Mouse (Mus musculus): Measurements from ENCODE around the gene Paqr7. TPM values are rescaled to one million over a fixed set of nuclear protein-coding genes. Genes with fewer than 3 reads are reported as not detected.

Paqr7 gene
- polyA plus RNA-seq, 1 experiment from 2014 or later, result 0.57 TPM

DNA sequence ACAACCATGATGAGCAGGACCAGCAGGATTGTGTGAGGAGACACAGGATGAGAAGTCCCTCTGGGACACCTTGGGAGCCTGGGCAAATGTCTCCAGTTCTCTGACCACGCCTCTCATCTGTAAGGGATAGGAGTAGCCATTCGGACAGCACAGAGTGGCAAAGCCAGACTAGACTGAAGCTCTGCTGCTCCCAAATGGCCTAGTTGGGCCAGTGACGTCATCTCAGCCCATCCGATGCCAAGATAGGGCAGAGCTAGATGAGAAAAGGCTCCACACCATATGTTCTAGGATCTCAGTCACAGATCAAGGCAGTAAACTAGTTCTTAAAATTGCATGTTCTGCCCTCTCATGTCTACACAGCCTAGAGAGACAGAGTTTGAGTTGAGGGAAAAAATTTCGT is 37.6 kb upstream of the Paqr7 start:
- no peak for ATAC-seq (ENCODE audit: low FRiP score, low TSS enrichment)
- H3K4me2 ChIP-seq (replicated peaks; ENCODE audit: low read depth, low read length), result no peak overlapping the region
- H3K27me3 ChIP-seq (ENCODE audit: control insufficient read depth, insufficient read depth, low read length), result peaks cover 5% of the 10 kb centered on the region
- WGBS, result 71% methylated on average over 5 of the region's 5 CpGs
- no peak overlapping the region for H3K27ac ChIP-seq (ENCODE audit: low read depth, low read length)
- H3K4me3 ChIP-seq (ENCODE audit: low read length), result no peak overlapping the region
- no peak overlapping the region for H3K9ac ChIP-seq (ENCODE audit: low read depth, low read length)
- no peaks in the 10 kb centered on the region for H3K36me3 ChIP-seq (ENCODE audit: control insufficient read depth, insufficient read depth, low read length)
- no peaks in the 10 kb centered on the region for H3K9me3 ChIP-seq (ENCODE audit: control insufficient read depth, low read length)
- H3K4me1 ChIP-seq (ENCODE audit: control insufficient read depth, insufficient read depth, low read length), result no peaks in the 10 kb centered on the region

DNA sequence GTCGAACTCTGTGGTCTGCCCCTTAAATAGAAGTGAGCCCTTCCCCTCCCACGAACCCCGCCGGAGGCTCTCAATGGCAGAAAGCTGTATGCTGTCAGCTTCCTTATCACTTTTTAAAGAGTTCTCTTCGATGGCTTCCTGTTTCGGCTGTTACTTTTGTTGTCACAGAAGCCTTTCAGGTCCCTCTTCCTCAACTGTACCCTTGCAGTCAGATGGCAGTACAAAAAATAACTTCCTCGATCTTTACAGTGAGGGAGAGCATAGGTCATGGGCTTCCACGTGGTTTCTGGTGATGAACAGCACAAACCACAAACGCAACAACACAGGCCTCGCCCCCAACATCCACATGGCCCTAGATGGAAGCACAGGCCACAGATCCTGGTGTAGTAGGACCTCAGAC is 36.2 kb upstream of the Paqr7 start:
- no peak overlapping the region for H3K27ac ChIP-seq (ENCODE audit: low read depth, low read length)
- no peak overlapping the region for H3K4me3 ChIP-seq (ENCODE audit: low read length)
- no peak overlapping the region for H3K4me2 ChIP-seq (replicated peaks; ENCODE audit: low read depth, low read length)
- no peak for ATAC-seq (ENCODE audit: low FRiP score, low TSS enrichment)
- H3K4me1 ChIP-seq (ENCODE audit: control insufficient read depth, insufficient read depth, low read length), result no peaks in the 10 kb centered on the region
- no peaks in the 10 kb centered on the region for H3K36me3 ChIP-seq (ENCODE audit: control insufficient read depth, insufficient read depth, low read length)
- H3K27me3 ChIP-seq (ENCODE audit: control insufficient read depth, insufficient read depth, low read length), result no peaks in the 10 kb centered on the region; the same call in 1 of the 2 replicates
- H3K9me3 ChIP-seq (ENCODE audit: control insufficient read depth, low read length), result no peaks in the 10 kb centered on the region
- H3K9ac ChIP-seq (ENCODE audit: low read depth, low read length), result no peak overlapping the region
- 75% methylated on average over 10 of the region's 10 CpGs for WGBS

DNA sequence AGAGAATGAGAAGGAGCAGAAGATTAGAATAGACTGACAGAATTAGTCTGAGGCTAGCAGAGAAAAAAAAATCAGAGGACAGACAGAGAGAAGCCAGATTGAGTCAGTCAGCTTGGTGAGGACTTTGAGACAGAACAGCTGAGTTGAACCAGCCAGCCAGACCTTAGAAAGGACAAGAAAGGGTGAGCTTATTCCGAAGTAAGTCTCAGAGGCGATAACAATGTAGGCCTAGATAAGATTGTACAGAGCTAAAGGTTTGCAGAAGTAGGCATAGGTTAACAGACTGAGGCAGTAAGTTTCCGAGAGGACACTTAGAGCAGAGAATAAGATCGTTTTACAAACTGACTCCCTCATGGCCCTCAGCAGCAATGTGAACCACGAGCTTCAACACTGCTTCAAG is 35.2 kb upstream of the Paqr7 start:
- Histone ChIP-seq H3K27ac (ENCODE audit: low read depth, low read length) (no peak overlapping the region), H3K4me2 (replicated peaks; ENCODE audit: low read depth, low read length) (no peak overlapping the region), H3K4me1 (ENCODE audit: control insufficient read depth, insufficient read depth, low read length) (no peaks in the 10 kb centered on the region), H3K9ac (ENCODE audit: low read depth, low read length) (no peak overlapping the region), H3K9me3 (ENCODE audit: control insufficient read depth, low read length) (no peaks in the 10 kb centered on the region), H3K27me3 (ENCODE audit: control insufficient read depth, insufficient read depth, low read length) (no peaks in the 10 kb centered on the region), H3K36me3 (ENCODE audit: control insufficient read depth, insufficient read depth, low read length) (no peaks in the 10 kb centered on the region), H3K4me3 (ENCODE audit: low read length) (no peak overlapping the region)
- 72% methylated on average over 5 of the region's 5 CpGs for WGBS
- ATAC-seq (ENCODE audit: low FRiP score, low TSS enrichment), result no peak

DNA sequence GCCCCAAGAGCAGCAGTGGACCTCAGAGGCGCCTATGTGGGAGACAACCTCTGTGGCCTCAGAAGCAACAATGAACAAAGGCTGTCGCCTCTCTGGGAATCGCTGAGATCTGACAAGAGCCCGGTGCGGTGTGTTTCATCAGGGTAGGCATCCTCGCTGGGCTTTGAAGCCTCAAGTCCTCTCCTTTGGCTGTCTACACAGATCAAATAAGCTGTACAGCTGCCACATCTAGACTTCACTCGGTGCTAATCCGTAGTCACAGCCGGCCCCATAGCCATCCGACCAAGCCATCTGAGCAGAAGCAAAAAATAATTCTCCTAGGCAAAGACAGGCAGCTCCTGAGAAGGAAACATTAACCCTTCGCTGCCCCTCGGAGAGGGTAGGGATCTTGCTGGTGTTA is 30.7 kb upstream of the Paqr7 start:
- H3K4me3 ChIP-seq (ENCODE audit: low read length), result no peak overlapping the region
- H3K4me1 ChIP-seq (ENCODE audit: control insufficient read depth, insufficient read depth, low read length), result peaks cover 5% of the 10 kb centered on the region; the same call in 1 of the 2 replicates
- no peak for ATAC-seq (ENCODE audit: low FRiP score, low TSS enrichment)
- H3K27me3 ChIP-seq (ENCODE audit: control insufficient read depth, insufficient read depth, low read length), result no peaks in the 10 kb centered on the region
- no peak overlapping the region for H3K4me2 ChIP-seq (replicated peaks; ENCODE audit: low read depth, low read length)
- WGBS, result 47% methylated on average over 12 of the region's 12 CpGs
- peaks cover 2% of the 10 kb centered on the region for H3K36me3 ChIP-seq (ENCODE audit: control insufficient read depth, insufficient read depth, low read length)
- H3K9ac ChIP-seq (ENCODE audit: low read depth, low read length), result no peak overlapping the region
- H3K9me3 ChIP-seq (ENCODE audit: control insufficient read depth, low read length), result no peaks in the 10 kb centered on the region
- no peak overlapping the region for H3K27ac ChIP-seq (ENCODE audit: low read depth, low read length)

DNA sequence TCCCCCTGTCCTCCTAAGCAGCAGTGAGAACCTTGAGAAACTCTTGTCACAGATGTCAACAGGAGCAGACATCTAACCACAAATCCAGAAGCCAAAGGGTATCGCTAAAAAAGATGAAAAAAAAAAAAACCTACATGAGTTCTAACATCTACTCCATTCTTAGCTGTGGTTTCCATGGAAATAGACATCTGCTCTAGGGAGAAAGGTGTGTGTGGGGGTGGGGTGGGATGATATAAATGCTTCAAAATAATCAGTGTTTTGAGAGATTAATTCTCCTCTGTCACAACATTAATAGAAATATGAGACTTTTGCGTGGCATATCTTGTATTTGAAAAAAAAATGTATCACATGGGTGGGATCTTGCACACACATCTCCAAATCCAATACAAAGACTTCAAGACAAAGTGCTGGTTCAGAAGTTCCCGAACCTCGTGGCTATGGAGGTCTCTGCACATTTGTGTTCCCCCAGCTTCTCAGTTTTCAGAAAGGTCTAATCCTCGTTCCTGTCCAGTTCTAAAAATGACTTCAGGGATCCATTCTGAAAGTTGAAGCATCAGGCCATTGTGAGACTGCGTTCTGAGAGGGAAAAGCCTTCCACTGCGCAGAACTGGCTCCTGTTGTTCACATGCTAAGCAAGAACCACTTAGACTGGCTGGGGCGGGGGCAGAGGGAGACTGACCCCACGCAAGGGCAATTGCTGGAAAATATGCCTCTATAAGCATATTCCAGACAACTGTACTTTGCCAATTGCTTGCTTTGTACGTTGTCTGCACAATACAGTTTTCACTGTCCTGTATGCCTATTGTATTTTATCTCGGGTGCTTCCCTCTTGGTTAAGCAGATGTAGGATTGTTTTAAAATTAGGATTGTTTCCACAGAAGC is 29.9 kb upstream of the Paqr7 start:
- WGBS, result 75% methylated on average over 11 of the region's 11 CpGs
- Histone ChIP-seq H3K4me3 (ENCODE audit: low read length) (no peak overlapping the region), H3K27me3 (ENCODE audit: control insufficient read depth, insufficient read depth, low read length) (no peaks in the 10 kb centered on the region), H3K27ac (ENCODE audit: low read depth, low read length) (no peak overlapping the region), H3K4me2 (replicated peaks; ENCODE audit: low read depth, low read length) (peak overlapping the region; percentile 72), H3K9ac (ENCODE audit: low read depth, low read length) (peak overlapping the region; percentile 96; the same call in 1 of the 2 replicates), H3K4me1 (ENCODE audit: control insufficient read depth, insufficient read depth, low read length) (peaks cover 7% of the 10 kb centered on the region; the same call in 1 of the 2 replicates), H3K9me3 (ENCODE audit: control insufficient read depth, low read length) (no peaks in the 10 kb centered on the region), H3K36me3 (ENCODE audit: control insufficient read depth, insufficient read depth, low read length) (peaks cover 9% of the 10 kb centered on the region)
- ATAC-seq (ENCODE audit: low FRiP score, low TSS enrichment), result no peak

DNA sequence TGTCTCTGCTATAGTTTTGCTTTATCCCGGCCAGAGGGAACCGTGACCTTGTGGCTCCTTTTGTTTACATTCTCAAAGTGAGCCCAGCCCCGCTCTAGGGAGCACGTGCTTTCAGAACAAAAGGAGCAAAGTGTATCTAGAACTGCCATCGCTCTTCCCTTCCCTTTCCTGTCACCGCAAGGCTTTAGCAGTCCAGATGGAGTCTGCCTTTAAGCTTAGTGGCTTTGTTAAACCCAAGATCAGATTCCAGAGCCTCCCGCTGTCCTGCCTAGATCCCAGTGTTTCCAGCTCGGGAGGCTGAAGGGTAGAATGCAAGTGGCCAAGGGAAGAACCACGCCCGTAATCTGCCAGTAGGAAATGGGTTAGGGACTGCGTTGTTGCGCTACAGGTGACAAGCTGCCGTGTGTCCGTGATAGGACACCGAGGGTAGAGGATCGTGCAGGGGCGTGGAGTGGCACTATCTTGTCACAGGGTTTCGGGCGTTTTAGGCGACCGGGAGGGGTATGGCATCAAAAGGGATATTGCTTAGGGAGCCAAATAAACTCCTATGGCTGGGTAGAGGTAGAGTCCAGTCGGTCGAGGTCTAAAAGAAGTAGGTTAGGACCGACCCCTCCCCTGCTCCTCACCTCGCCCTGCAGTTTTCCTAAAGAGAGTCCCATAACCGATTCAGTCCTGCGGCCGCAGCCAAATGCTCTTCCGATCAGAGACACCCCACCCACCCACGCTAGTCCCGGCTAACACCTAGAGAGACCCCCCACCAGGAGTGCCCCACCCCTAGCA is 28.9 kb upstream of the Paqr7 start:
- Histone ChIP-seq H3K4me3 (ENCODE audit: low read length) (peak overlapping the region; percentile 92), H3K4me2 (replicated peaks; ENCODE audit: low read depth, low read length) (peak overlapping the region; percentile 72), H3K4me1 (ENCODE audit: control insufficient read depth, insufficient read depth, low read length) (peaks cover 7% of the 10 kb centered on the region; the same call in 1 of the 2 replicates), H3K27ac (ENCODE audit: low read depth, low read length) (peak overlapping the region; percentile 6), H3K9me3 (ENCODE audit: control insufficient read depth, low read length) (no peaks in the 10 kb centered on the region), H3K9ac (ENCODE audit: low read depth, low read length) (peak overlapping the region; percentile 96), H3K27me3 (ENCODE audit: control insufficient read depth, insufficient read depth, low read length) (no peaks in the 10 kb centered on the region), H3K36me3 (ENCODE audit: control insufficient read depth, insufficient read depth, low read length) (peaks cover 19% of the 10 kb centered on the region)
- peak; percentile 24 for ATAC-seq (ENCODE audit: low FRiP score, low TSS enrichment)
- WGBS, result 1% methylated on average over 31 of the region's 31 CpGs

DNA sequence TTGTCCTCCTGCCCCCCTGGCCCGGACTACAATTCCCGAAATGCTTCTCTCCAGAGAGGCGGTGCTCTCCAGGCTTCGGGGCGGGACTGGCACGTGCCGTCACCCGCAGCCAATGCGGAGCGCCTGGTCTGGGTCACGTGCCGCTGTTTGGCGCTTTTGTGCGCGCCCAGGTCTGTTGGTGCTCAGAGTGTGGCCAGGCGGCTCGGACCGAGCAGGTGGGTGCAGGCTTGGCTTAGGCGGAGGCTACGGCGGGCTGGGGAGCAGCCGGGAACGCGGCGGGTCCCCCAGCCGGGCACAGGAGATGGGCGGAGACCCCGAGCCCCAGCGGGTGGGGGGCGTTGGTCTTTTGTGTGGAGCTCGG is 28.3 kb upstream of the Paqr7 start, which contains the start of gene Stmn1:
Gene Stmn1, plus strand, starts transcription at position 106 of the 361 bp plus-strand sequence.
- peak; percentile 96 for ATAC-seq (ENCODE audit: low FRiP score, low TSS enrichment)
- Histone ChIP-seq H3K4me2 (replicated peaks; ENCODE audit: low read depth, low read length) (peak within 1 kb of the TSS; percentile 72), H3K27me3 (ENCODE audit: control insufficient read depth, insufficient read depth, low read length) (no peaks in the 10 kb centered on the region), H3K36me3 (ENCODE audit: control insufficient read depth, insufficient read depth, low read length) (peaks cover 25% of the 10 kb centered on the region), H3K4me3 (ENCODE audit: low read length) (peak within 1 kb of the TSS; percentile 92), H3K9ac (ENCODE audit: low read depth, low read length) (peak within 1 kb of the TSS; percentile 96), H3K9me3 (ENCODE audit: control insufficient read depth, low read length) (no peaks in the 10 kb centered on the region), H3K4me1 (ENCODE audit: control insufficient read depth, insufficient read depth, low read length) (peaks cover 7% of the 10 kb centered on the region; the same call in 1 of the 2 replicates), H3K27ac (ENCODE audit: low read depth, low read length) (peak within 1 kb of the TSS; percentile 96)
- under 1% methylated on average over 31 of the region's 31 CpGs for WGBS

DNA sequence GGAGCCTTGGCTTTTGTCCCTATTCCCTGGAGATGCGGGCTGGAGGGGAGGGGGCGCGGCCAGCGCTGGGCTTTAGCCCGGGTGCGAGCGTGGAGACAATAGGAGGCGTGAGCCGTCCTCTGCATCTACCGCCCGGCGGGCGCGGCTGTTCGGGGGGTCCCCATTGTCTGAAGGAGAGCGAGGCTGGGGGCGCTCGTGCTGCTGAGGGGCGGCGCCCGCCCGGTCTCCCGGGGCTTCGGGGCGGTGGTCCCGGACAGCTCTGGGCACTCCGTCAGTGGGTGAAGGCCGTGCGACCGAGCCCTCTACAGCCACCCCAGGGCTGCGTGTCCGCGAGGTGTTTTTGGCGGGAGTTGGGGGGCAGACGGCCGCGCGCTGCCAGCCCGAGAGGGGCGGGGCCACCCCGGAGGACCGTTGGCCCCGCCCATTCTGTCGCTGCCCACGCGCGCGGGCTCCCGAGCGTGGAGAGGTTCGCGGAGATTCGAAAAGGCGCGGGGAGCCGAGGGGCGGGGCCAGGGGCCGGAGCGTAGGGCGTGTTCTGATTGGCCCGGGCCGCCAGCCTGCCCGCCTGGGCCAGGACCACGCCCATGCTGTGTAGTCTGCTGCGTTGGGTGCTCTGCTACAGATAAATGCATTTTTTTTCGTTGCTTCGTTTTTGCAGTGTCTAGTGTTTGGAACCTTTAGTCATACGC is 27.8 kb upstream of the Paqr7 start:
- Histone ChIP-seq H3K4me3 (ENCODE audit: low read length) (peak overlapping the region; percentile 92), H3K27ac (ENCODE audit: low read depth, low read length) (peak overlapping the region; percentile 96), H3K36me3 (ENCODE audit: control insufficient read depth, insufficient read depth, low read length) (peaks cover 27% of the 10 kb centered on the region), H3K4me1 (ENCODE audit: control insufficient read depth, insufficient read depth, low read length) (peaks cover 7% of the 10 kb centered on the region; the same call in 1 of the 2 replicates), H3K27me3 (ENCODE audit: control insufficient read depth, insufficient read depth, low read length) (no peaks in the 10 kb centered on the region), H3K4me2 (replicated peaks; ENCODE audit: low read depth, low read length) (peak overlapping the region; percentile 72), H3K9me3 (ENCODE audit: control insufficient read depth, low read length) (no peaks in the 10 kb centered on the region), H3K9ac (ENCODE audit: low read depth, low read length) (peak overlapping the region; percentile 96)
- under 1% methylated on average over 68 of the region's 68 CpGs for WGBS
- ATAC-seq (ENCODE audit: low FRiP score, low TSS enrichment), result peak; percentile 89
